Mouse (Mus musculus): Measurements from ENCODE around the gene Pold2. TPM values are rescaled to one million over a fixed set of nuclear protein-coding genes. Genes with fewer than 3 reads are reported as not detected.
"Not testable (repeated sequence)": the region's sequence is repeated elsewhere in the genome, so short reads cannot be mapped to it uniquely, and the experiment has no call there.

The Pold2 gene
- polyA plus RNA-seq, 1 experiment = 28.1 TPM

DNA sequence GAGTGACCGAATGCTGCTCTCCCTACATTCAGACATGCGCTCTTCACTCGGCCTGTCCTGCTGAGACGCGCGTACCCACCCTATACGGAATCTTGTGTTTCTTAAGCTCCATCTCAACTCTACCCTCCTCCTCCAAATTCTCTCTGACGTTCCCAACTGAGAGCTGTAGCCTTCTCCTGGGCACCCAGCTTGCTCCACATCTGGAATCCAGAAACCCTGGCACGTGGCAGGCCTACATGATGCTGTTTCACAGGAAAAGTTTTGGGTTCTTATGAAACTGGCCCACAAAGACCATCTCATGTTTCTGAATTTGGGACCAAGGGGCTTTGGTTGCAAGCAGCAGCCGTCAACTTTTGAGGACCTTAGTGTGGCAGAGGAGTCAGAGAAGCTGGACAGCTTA lies 21.2 kb upstream of the Pold2 start:
- DNase-seq (ENCODE audit: extremely low spot score in 1 of 2, low spot score in 1 of 2) = no peak

DNA sequence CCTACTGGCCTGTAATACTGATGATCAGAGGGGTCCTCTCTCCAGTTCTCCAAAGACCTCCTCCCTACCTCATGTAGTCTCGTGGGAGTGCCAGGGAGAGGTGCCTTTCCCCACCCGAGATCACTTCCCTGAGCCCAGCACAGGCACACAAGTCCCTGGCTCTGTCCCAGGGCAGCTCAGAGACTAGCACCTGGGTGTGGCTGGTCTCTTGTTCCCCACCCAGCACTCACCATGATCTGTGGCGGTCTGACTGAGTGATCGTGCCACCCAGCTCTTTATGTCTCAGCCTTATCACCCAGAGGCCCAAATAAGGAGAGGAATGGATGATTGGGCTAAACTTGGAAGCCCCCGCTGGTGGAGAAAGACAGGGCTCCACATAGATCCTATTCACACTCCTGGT lies 20.4 kb upstream of the Pold2 start, which contains the start of gene Myl7:
Gene Myl7, minus strand, starts transcription at position 252 of the 400 bp plus-strand sequence.
- no peak for DNase-seq (ENCODE audit: extremely low spot score in 1 of 2, low spot score in 1 of 2)

DNA sequence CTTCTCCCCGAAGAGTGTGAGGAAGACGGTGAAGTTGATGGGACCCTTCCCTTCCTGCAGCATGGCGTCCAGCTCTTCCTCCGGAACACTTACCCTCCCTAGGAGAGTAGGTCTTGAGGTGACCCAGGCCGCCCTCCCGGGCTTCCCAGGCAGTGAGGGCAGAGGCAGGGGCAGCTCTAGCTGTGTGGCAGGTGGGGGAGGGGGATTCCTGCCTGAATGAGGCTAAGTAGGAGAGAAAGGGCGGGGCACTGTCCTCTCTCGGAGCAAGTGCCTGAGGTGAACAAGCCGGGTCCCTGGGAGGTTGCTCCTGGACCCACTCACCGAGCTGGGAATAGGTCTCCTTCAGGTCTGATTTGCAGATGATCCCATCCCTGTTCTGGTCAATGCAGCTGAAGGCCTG lies 19.7 kb upstream of the Pold2 start:
- DNase-seq (ENCODE audit: extremely low spot score in 1 of 2, low spot score in 1 of 2) = no peak

DNA sequence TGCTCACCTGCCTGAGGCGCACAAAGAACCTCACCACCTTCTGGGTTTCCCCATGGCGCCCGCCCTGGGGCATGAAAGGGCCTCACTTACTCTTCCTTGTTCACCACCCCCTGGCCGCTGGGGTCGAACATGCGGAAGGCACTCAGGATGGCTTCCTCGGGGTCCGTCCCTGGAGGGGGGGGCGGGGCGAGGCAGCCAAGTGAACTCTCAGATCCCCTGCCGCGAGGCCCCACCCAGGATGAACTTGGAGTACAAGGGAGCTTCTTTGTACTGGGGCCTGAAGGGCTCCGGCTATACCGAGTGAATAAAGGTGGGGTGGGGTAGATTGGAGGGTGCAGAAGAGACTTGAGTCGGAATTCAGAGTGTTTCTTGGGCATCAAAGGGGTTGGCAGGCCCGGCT lies 19.1 kb upstream of the Pold2 start:
- DNase-seq (ENCODE audit: extremely low spot score in 1 of 2, low spot score in 1 of 2) = no peak

DNA sequence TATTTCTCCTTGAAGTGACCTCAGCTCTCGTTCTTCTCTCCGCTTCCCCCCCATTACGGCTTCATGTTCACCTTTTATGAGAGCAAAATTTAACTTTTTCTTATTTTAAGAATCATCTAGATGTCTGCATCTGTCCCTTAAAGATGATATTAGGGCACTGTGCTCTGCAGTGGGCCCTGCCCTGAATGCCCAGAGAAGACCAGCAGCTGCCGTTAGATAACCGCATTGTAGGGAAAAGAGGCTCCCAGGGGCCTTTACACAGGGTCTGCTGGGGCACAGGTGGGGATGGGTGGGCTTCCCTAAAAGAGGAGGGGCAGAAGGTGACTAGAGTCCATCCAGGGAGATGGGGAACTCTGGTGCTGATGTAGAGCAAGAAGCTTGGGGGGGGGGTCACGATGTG lies 15.7 kb upstream of the Pold2 start:
- DNase-seq (ENCODE audit: extremely low spot score in 1 of 2, low spot score in 1 of 2) = no peak

DNA sequence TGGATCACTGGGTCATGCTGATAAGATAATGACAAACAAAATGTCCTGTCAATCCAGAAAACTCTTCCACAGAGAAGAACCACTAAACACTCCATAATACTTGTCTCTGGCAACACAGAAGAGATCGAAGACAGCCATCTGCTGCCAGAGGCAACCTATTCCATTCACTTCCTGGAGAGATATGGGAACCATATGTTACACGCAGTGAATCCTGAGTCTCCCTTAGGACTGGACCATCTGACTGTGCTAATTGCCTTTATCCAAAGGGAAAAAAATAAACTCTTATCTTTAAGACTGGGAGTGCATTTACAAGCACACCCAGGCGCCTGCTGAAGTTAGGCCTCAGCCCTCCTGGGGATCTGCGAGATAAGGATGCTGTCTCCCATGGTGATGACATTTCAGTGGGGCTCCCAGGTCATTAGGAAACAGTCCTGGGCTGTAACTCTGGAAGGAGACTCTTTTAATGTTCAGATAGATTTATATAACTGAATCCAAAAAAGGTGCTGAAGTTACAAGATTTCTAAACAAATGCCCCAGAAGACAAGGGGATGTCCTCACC lies 14.8 kb upstream of the Pold2 start:
- no peak for DNase-seq (ENCODE audit: extremely low spot score in 1 of 2, low spot score in 1 of 2)

DNA sequence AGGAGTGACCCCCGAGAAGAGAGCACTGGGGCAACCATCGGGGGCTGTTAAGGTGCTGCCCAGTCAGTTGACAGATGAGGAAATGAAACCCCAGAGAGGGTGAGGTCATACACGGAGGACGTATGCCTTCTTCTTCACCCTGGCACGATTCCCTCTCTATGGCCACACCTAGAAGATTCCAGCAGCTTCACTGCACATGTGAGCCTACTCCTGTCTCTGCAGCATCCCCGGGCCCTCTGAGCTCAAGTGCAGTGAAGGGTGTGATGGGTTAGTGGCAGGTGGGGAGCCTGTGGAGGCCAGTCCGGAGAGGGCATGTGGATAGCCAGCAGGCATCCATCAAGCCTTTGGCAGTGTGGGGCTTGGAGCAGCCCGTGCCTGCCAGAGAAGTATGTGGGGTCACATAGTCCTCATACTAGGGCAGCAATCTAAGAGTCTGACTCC lies 14.1 kb upstream of the Pold2 start:
- DNase-seq (ENCODE audit: extremely low spot score in 1 of 2, low spot score in 1 of 2) = no peak

DNA sequence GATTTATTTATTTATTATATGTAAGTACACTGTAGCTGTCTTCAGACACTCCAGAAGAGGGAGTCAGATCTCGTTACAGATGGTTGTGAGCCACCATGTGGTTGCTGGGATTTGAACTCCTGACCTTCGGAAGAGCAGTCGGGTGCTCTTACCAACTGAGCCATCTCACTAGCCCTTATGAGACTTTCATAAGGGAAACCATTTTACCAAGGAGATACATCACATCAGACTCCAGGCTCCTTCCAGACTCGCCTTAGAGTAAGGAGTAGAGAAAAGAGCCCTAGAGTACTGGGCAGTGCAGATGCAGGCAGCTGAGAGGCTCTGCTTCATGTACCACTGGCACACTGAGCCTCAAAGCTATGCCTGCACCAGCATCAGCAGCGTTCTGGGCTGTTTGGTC lies 10.5 kb upstream of the Pold2 start:
- not testable (repeated sequence) for DNase-seq (ENCODE audit: extremely low spot score in 1 of 2, low spot score in 1 of 2)

DNA sequence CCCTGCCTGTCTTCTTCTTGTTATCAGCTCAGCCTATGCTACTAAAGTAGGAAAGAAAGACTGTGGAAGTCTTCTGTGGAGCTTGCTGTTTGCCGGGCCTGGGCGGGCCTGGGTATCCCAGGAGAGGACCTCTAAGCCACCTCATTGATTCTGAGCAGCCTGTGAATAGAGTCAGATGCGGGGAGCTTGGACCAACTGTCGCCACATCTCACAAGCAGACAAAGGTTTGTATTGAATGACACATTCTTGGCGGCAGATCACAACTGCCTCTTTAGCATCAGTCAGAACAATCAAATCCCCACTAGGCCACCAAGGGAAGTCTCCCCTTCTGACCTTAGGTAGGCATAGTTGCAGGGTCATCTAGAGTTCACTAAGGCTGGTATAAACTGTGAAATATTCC lies 9.2 kb upstream of the Pold2 start:
- DNase-seq (ENCODE audit: extremely low spot score in 1 of 2, low spot score in 1 of 2) = no peak

DNA sequence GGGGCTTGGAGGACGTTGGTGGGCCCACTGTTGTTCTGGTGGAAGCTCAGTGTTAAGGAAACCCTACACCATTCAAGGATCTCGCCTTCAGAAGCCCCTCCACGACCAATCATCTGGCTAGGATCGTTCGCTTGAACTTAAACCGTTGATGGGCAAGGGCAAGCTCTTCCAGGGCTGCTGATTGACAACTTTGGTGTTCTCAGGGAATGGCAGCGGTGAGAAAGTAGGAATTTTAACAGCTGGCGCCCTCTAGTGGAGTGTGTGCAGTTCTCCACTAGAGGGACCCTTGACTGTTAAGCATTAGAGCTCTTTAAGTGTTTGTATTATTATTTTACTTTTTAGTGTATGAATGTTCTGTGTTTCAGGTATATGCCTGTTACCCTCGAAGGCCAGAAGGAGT lies 8.1 kb upstream of the Pold2 start:
- peak in 1 of 2 experiments; percentile 80 for DNase-seq (ENCODE audit: extremely low spot score in 1 of 2, low spot score in 1 of 2)

DNA sequence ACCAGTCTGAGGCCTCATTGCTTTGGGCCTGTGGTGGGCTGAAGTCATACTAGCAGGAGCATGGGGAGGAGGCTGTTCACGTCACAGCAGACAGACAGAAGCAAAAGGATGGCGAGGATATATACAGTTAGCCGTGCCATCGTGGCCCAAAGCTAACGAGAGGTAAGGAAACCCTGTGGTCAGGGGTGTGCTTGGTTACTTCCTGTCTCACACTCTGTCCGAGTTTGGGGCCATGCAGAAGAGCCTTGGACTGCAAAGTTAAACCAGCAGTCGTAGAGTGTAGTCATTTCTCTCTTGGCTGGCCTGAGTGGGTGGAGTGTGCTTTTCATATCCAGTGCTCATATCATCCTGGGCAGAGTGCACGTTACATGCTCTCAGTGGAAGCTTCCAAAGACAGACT lies 4.4 kb upstream of the Pold2 start:
- DNase-seq (ENCODE audit: extremely low spot score in 1 of 2, low spot score in 1 of 2) = no peak

DNA sequence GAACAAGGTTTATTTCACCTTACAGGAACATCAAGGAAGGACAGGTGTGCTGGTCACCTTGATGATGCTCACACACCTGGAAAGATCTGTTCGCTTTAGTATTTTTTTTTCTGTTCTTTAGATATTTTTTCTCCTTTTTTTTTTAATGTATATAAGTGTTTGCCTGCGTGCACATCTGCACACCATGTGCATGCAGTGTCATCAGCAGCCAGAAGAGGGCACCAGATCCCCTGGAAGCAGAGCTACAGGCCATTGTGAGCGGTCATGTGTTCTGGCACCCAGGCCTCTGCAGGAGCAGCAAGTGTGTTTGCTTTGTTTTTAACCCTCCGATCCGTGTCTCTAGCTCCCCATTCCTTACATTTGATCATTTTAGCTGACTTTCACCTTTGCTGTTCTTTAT lies 1.8 kb upstream of the Pold2 start:
- DNase-seq (ENCODE audit: extremely low spot score in 1 of 2, low spot score in 1 of 2) = peak; percentile 26 to 65

DNA sequence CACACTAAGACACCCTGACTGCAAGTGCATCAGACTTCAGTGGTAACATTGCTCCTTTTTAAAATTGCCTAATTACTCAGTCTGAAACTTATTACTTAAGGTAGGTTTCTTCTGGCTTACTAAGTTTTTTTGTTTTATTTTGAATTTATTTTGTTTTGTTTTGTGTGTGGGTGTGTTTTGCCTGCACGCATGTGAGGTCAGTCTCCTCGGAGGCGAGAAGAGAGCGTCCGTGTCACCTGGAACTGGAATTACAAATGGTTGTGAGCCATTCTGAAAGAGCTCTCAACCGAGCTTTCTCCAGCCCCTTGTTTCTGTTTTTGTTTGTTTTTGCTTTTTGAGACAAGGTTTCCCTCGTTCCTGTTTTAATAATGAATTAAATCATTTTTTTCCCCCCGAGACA lies 569 bp upstream of the Pold2 start:
- no peak for DNase-seq (ENCODE audit: extremely low spot score in 1 of 2, low spot score in 1 of 2)

DNA sequence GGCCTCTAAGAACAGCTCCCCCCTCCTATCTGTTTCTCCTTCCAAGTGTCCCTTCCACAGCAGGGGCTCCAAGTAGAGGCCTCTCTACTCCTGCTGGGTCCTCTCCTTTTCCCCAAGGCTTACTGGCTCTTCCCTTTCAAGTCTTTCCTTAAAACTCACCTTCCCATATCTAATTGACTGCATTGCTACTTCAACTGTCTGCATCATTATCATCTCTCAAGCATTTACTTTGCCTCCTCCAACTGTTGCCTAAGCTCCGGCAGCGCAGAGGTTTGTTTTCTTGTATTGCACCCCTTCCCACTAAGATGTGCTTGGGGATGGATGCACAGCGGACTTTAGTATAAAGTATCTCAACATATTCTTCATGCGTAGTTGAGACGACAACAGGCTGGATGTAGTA lies 671 bp downstream of the Pold2 start:
- no peak for DNase-seq (ENCODE audit: extremely low spot score in 1 of 2, low spot score in 1 of 2)

DNA sequence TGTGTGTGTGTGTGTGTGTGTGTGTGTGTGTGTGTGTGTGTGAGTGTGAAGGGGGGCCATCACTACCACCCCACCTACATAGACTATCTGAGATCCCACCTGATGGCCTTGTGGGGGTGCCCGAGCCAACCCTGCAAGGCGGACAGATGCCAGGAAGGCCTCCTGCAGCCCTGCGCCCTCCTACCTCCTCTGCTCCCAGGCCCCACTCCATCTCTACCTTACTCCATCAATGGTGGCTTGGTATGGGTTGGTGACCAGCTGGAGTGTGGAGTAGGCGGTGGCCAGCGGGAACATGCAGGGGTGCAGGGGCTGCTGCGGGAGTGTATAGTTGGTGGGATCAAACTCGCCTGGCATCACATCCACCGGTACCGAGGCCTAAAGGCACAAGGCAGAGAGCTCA lies 4.9 kb downstream of the Pold2 start:
- DNase-seq (ENCODE audit: extremely low spot score in 1 of 2, low spot score in 1 of 2) = no peak

DNA sequence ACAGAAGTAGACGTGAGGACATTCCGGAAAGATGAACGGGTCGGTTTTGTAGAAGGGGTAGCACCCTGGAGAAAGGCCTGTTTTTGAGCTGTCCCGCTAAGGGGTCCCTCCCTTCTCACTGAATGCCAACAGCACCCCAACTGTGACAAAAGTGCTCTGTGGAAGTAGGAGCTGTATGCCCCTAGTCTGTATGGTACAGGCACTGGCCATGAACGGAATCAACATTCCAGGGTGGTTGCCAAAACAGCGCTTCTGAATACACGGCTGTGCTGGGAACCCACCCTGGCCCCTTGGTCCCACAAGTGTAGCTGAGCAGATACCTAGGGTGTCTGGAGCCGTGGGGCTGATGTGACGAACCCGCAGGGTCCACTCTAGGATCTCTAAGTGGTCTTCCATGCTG lies 5.4 kb downstream of the Pold2 start:
- no peak for DNase-seq (ENCODE audit: extremely low spot score in 1 of 2, low spot score in 1 of 2)

DNA sequence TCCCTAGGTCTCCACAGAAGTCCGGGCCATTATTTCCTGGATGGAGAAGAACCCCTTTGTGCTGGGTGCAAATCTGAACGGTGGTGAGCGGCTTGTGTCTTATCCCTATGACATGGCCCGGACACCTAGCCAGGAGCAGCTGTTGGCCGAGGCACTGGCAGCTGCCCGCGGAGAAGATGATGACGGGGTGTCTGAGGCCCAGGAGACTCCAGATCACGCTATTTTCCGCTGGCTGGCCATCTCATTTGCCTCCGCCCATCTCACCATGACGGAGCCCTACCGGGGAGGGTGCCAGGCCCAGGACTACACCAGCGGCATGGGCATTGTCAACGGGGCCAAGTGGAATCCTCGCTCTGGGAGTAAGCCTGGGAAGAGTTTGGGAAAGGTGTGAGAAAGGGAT lies 8.0 kb downstream of the Pold2 start:
- DNase-seq (ENCODE audit: extremely low spot score in 1 of 2, low spot score in 1 of 2) = no peak

DNA sequence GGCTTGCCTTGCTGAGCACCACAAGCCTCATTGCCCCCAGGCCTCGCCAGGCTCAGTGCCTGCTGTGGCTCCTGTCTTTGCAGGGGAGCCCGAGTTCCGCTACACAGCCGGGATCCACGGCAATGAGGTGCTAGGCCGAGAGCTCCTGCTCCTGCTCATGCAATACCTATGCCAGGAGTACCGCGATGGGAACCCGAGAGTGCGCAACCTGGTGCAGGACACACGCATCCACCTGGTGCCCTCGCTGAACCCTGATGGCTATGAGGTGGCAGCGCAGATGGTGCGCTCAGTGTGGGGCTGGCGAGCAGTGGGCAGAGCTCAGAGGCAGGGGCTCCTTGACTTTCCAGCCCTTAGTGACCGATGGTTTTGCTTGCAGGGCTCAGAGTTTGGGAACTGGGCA lies 8.8 kb downstream of the Pold2 start:
- no peak for DNase-seq (ENCODE audit: extremely low spot score in 1 of 2, low spot score in 1 of 2)

DNA sequence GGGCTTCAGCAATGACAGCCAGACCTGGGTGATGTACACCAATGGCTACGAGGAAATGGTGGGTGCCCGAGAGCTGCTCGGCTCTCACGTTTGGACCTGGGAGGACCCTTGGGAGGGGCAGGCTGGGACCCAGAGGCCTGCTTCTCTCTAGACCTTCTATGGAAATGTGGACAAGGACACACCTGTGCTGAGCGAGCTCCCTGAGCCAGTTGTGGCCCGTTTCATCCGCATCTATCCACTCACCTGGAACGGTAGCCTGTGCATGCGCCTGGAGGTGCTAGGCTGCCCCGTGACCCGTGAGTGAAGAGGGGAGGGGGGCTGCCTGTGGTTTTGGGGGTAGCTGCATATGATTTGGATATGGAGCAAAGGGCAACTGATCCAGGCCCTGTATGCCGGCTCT lies 9.8 kb downstream of the Pold2 start:
- no peak for DNase-seq (ENCODE audit: extremely low spot score in 1 of 2, low spot score in 1 of 2)

DNA sequence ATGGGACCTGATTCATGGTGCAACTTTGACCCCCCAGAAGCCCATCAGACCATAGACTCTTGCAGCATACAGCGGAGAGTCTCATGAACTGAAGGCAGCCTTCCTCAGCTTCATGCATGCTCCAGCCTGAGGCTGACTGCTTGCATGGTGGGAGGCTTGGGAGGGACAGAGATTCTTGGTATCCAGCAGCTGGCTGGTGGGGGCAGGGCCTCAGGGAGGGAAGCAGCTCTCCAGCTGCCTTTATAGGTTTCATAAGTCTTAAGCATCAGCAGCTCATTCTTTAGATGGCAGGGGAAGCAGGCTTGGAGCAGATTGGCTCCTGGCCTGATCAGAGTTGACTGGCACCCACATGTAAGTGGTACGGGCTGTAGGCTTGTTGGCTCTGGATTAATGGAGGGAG lies 10.9 kb downstream of the Pold2 start:
- DNase-seq (ENCODE audit: extremely low spot score in 1 of 2, low spot score in 1 of 2) = no peak

DNA sequence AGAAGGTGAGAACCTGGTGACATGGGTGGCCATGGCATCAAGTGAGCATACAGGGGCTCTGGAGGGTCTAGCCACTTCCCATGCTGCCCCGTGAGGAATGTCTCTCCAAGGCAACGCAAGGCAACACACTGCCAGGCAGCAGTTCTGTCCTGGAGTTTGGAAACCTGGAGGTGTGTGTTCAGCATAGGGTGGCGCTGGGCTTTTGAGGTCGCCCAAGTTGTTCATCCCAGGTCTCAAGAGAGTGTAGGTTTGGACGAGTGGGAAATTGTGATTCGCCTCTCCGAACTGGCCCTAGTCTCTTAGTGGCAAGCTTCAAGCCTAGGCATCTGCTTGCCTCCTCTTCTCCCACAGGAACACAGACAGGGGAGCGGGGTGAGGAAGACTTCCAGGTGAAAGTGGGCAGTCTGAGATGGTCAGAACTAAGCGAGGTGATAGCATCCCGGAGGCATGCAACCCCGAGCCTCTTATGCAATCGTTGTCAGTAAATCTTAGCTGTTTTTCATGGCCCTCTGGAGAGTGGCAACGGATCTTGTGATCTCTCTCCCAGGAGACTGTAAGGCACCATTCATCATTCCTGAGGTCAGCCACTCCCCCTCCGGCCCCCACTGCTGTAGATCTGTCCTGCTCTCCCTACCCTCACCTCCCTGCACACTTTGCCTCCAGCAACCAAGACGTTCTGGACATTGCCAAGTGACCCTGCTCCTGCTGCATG lies 15.5 kb downstream of the Pold2 start:
- no peak for DNase-seq (ENCODE audit: extremely low spot score in 1 of 2, low spot score in 1 of 2)

DNA sequence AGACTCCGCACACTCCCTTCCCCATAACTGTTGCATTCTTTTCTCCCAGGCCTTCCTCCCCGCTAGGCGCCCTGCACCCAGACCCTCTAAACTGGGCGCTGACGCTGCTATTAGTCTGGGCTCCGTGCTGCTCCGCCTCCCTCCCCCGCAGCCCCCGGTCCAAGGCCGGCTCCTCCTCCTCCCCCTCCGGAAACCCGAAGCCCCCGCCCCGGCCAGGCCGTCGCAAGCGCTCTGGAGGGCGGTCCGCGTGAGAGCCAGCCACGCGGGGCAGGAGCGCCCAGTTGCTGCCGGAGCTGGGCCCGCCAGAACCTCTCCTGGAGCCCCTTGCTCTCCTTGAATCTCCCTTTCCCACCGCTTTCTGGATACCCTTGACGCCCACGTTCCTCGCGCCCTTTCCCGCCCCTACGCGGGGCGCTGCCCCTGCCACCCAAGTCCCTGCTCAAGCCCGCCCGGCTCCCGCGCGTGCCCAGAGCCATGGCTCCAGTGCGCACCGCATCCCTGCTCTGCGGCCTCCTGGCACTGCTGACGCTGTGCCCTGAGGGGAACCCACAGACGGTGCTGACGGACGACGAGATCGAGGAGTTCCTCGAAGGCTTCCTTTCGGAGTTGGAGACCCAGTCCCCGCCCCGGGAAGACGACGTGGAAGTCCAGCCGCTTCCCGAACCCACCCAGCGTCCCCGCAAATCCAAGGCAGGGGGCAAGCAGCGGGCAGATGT lies 16.3 kb downstream of the Pold2 start, which contains the start of gene Aebp1:
Gene Aebp1, plus strand, starts transcription at position 270 of the 716 bp plus-strand sequence.
- no peak for DNase-seq (ENCODE audit: extremely low spot score in 1 of 2, low spot score in 1 of 2)

Data from frontal cortex, adult 2 months (tissue).